Mouse (Mus musculus): ENCODE data around the gene A930033H14Rik. TPM values are rescaled to one million over a fixed set of nuclear protein-coding genes. Genes with fewer than 3 reads are reported as not detected.

The A930033H14Rik gene
- polyA plus RNA-seq, 1 experiment from 2014 or later = 1.3 TPM

DNA sequence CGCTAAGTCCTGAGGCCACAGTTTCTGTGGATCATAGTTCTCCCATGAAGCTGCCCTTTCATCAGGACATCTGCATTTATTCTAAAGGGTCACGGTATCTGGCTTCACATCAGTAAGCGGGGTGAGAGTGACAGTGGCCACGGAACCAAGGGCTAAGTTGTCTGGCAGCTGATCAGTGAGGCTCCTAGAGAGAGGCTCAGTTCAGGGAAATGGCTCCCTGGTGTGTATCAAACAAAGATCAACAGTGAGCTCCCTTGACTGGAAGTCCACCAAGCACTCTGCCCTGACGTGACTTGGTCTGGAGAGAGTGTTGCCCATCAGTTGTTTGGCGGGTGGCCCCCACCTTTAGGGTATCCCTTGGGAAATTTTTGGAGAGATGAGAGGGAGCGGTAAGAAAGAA, 11.4 kb upstream of the A930033H14Rik start:
- H3K9ac ChIP-seq = no peak overlapping the region
- no peak overlapping the region for H3K4me2 ChIP-seq
- H3K4me3 ChIP-seq = no peak overlapping the region
- 64% methylated on average over 7 of the region's 7 CpGs for WGBS
- peaks cover 4% of the 10 kb centered on the region; the same call in 1 of the 2 replicates for H3K4me1 ChIP-seq (replicated peaks)
- H3K27me3 ChIP-seq = no peaks in the 10 kb centered on the region
- 0 out of 2 replicates have a peak, but pooled peaks cover 1% of the 10 kb centered on the region for H3K36me3 ChIP-seq
- no peak overlapping the region for H3K27ac ChIP-seq (replicated peaks)
- ATAC-seq (ENCODE audit: low read depth) = no peak
- H3K9me3 ChIP-seq = no peaks in the 10 kb centered on the region

DNA sequence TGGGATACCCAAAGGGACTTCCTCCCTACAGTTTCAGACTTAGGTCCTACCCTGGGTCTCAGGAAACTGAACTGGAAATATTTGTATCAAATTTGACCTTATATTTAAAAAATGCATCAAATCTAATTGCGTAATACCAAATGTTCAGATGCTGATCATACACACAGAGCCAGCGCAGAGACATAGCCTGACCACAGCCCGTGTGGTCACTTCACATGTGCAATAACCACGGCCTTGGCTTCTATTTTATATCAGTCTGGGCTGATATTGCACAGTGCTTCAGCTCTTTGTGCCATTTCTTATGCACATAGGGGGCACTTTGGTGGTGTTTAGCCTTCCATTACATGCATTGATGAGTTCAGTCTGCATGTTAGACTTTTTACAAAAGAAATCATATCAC, 10.3 kb upstream of the A930033H14Rik start:
- Histone ChIP-seq H3K27me3 (no peaks in the 10 kb centered on the region), H3K27ac (replicated peaks) (no peak overlapping the region), H3K4me2 (no peak overlapping the region), H3K9ac (no peak overlapping the region), H3K4me3 (no peak overlapping the region), H3K9me3 (no peaks in the 10 kb centered on the region), H3K4me1 (replicated peaks) (peaks cover 4% of the 10 kb centered on the region; the same call in 1 of the 2 replicates), H3K36me3 (0 out of 2 replicates have a peak, but pooled peaks cover 11% of the 10 kb centered on the region)
- 94% methylated on average over 4 of the region's 4 CpGs for WGBS
- ATAC-seq (ENCODE audit: low read depth) = no peak

DNA sequence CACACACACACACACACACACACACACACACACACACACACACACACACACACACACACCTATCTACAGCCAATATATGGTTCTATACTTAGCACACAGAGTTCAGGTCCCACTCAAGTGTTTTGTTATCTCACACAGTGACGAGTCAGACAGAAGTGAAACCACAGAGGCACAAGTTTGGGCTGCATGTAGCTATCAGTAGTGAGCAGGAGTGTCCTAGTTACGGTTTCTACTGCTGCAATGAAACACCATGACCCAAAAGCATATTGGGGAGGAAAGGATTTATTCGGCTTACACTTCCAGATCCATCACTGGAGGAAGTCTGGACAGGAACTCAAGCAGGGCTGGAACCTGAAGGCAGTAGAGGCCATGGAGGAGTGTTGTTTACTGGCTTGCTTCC, 9.1 kb upstream of the A930033H14Rik start:
- H3K27ac ChIP-seq (replicated peaks) = no peak overlapping the region
- no peak for ATAC-seq (ENCODE audit: low read depth)
- 87% methylated on average over 3 of the region's 3 CpGs for WGBS

DNA sequence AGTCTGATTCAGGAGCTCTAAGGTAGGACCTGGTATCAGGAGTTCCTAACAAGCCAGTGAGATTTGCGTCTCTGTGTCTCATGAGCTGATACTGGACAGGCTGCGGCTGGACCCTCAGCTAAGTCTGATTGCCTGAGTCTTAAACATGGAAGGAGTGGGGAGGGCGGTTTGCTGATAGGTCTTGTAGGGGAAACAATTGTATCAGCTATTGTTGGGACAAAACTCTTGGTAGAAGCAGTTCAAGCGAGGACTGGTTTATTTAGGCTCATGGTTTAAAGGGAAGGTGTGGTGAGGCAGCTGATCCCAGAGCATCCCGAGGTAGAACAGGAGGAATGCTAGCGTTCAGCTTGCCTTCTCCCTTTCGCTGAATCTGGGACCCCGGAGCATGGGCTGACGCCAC, 8.2 kb upstream of the A930033H14Rik start:
- no peak for ATAC-seq (ENCODE audit: low read depth)
- peaks cover 4% of the 10 kb centered on the region; the same call in 1 of the 2 replicates for H3K4me1 ChIP-seq (replicated peaks)
- H3K4me2 ChIP-seq = no peak overlapping the region
- no peaks in the 10 kb centered on the region for H3K9me3 ChIP-seq
- H3K27ac ChIP-seq (replicated peaks) = no peak overlapping the region
- 96% methylated on average over 9 of the region's 9 CpGs for WGBS
- no peak overlapping the region for H3K9ac ChIP-seq
- H3K36me3 ChIP-seq = peaks cover 24% of the 10 kb centered on the region
- no peaks in the 10 kb centered on the region for H3K27me3 ChIP-seq
- no peak overlapping the region for H3K4me3 ChIP-seq

More for the DNA sequence above, 9.1 kb upstream of the A930033H14Rik start:
- Histone ChIP-seq H3K36me3 (peaks cover 18% of the 10 kb centered on the region; the same call in 1 of the 2 replicates), H3K9ac (no peak overlapping the region), H3K9me3 (no peaks in the 10 kb centered on the region), H3K4me1 (replicated peaks) (peaks cover 4% of the 10 kb centered on the region; the same call in 1 of the 2 replicates), H3K4me2 (no peak overlapping the region), H3K4me3 (no peak overlapping the region), H3K27me3 (no peaks in the 10 kb centered on the region)

DNA sequence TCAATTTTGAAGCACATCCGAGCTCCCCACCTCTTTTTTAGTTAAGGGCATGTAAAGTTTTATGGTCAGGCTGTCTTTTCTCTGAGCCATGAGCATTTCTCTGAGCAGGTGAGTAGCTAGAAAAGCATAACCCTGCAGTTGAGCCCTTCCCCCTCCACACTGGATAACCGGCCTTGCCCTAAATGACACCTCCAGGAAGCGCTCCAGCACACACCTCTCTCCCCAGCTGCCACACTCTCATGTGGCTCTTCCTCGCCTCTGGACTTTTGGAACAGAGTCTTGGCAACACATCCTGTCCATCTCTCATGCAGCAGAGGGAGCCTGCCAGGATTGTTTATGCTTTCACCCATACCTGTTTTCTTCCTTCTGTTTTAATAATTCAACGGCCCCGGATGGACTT, 7.4 kb upstream of the A930033H14Rik start:
- no peak overlapping the region for H3K9ac ChIP-seq
- H3K4me2 ChIP-seq = no peak overlapping the region
- ATAC-seq (ENCODE audit: low read depth) = no peak
- no peaks in the 10 kb centered on the region for H3K27me3 ChIP-seq
- 86% methylated on average over 6 of the region's 6 CpGs for WGBS
- H3K27ac ChIP-seq (replicated peaks) = no peak overlapping the region
- H3K9me3 ChIP-seq = no peaks in the 10 kb centered on the region
- peaks cover 24% of the 10 kb centered on the region for H3K36me3 ChIP-seq
- H3K4me3 ChIP-seq = no peak overlapping the region
- H3K4me1 ChIP-seq (replicated peaks) = peaks cover 4% of the 10 kb centered on the region; the same call in 1 of the 2 replicates

DNA sequence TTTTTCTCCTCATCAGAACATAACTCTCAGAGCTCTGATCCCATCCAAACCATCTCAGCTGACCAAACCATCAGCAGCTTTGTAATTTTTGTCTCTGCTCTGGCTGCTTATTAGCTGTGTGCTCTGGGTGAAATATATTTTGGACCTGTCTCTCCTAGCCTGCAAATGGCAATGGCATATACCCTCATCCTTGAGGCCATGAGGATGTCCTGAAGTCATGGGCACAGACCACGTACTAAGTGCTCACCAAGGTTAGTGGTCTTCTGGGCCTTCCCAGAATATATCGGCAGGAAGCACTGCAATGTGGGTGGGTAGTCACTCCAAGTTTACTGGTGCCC, 6.4 kb upstream of the A930033H14Rik start:
- Histone ChIP-seq H3K4me2 (no peak overlapping the region), H3K4me1 (replicated peaks) (peaks cover 5% of the 10 kb centered on the region), H3K4me3 (no peak overlapping the region), H3K27ac (replicated peaks) (no peak overlapping the region), H3K27me3 (no peaks in the 10 kb centered on the region), H3K36me3 (peaks cover 24% of the 10 kb centered on the region), H3K9ac (no peak overlapping the region), H3K9me3 (no peaks in the 10 kb centered on the region)
- no peak for ATAC-seq (ENCODE audit: low read depth)
- 95% methylated on average over 2 of the region's 2 CpGs for WGBS

DNA sequence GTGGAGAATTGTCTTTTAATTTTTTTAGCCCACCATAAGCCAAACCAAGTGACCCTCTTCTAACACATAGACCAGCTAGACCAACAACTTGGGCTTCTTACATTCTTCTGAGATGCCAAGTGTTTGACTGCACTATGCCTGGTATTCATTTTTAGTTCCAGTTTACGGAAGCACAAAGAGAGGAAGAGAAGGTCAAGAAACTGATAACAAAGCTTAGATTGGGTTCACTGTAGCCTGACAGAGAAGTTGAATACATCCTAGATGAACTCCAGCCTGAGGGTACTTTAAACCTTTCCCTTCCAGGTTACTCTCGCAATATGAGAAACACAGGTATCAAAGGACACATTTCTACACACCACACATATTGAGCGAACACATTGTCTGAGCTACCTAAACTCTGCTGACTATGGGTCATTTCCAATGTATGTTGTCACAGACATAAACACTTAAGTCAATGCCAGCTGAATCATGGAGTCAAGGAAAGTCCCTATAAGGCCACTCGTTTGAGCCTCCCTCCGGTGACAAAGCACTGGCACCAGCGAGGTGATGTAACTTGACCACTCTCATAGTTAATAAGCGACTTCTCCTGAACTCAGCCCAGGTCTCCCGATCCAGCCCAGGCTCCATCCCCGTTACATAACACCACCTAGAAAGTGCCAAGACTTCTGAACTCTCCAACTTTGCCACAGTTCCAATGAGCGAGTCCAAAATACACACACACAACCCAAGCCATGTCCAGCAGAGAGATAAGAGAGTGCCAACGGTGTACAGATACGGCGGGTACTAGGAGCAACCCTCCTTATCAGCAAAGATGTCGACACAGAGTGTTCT, 5.8 kb upstream of the A930033H14Rik start:
- Histone ChIP-seq H3K9me3 (no peaks in the 10 kb centered on the region), H3K36me3 (peaks cover 24% of the 10 kb centered on the region), H3K4me2 (no peak overlapping the region), H3K27ac (replicated peaks) (no peak overlapping the region), H3K4me1 (replicated peaks) (peaks cover 9% of the 10 kb centered on the region), H3K27me3 (no peaks in the 10 kb centered on the region), H3K9ac (no peak overlapping the region), H3K4me3 (no peak overlapping the region)
- WGBS = 92% methylated on average over 14 of the region's 14 CpGs
- no peak for ATAC-seq (ENCODE audit: low read depth)

DNA sequence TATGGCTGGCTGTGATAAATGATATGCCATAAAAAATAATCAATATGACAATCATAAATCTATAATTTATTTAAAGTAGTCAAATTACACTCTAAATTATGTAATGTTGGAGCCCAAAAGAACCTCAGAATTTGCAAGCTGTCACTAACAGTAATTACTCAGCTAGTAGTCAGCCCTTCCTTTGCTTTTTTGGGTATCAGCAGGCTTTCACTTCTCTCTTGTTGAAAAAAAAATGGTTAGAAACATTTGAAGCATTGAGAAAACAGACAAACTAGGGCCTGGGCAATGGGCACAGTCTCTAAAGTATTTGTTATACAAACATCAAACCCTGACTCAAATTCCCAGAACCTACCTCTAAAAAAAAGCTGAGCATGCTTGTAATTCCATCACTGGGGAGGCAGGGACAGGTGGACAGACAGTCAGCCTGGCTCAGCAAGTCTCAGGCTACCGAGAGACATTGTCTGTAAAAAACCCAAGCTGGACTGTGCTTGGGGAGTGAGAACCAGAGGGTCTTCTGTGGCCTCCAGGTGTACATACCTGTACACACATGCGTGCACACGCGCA, 4.3 kb upstream of the A930033H14Rik start:
- peaks cover 24% of the 10 kb centered on the region for H3K36me3 ChIP-seq
- no peak for ATAC-seq (ENCODE audit: low read depth)
- no peak overlapping the region for H3K4me3 ChIP-seq
- 94% methylated on average over 4 of the region's 4 CpGs for WGBS
- H3K9ac ChIP-seq = no peak overlapping the region
- H3K27me3 ChIP-seq = no peaks in the 10 kb centered on the region
- peaks cover 12% of the 10 kb centered on the region for H3K4me1 ChIP-seq (replicated peaks)
- no peak overlapping the region for H3K27ac ChIP-seq (replicated peaks)
- no peak overlapping the region for H3K4me2 ChIP-seq
- no peaks in the 10 kb centered on the region for H3K9me3 ChIP-seq

DNA sequence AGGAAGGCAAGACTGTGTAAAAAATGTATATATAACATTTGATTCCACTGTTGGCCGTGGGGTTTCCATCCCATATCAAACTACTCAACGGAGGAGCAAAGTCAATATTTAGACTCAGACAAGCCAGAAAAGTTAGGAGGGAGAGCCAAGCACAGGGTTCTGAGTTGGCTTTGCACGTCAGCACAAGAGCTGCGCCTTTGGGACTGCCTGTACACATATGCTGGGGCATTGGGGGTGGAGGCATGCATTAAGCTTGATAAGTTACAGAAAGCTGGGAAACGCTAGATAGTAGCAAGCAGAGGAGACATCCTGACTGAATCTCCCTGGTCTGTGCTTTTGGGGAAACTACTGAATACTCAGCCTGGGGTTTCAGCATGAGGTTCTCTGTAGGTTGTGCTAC, 1.1 kb upstream of the A930033H14Rik start:
- no peak overlapping the region for H3K27ac ChIP-seq (replicated peaks)
- H3K9ac ChIP-seq = peak overlapping the region; percentile 96
- H3K4me3 ChIP-seq = peak overlapping the region; percentile 76
- H3K27me3 ChIP-seq = no peaks in the 10 kb centered on the region
- 39% methylated on average over 5 of the region's 5 CpGs for WGBS
- ATAC-seq (ENCODE audit: low read depth) = no peak
- peaks cover 24% of the 10 kb centered on the region for H3K4me1 ChIP-seq (replicated peaks)
- peak overlapping the region; percentile 89 for H3K4me2 ChIP-seq
- H3K36me3 ChIP-seq = peaks cover 20% of the 10 kb centered on the region
- no peaks in the 10 kb centered on the region for H3K9me3 ChIP-seq

DNA sequence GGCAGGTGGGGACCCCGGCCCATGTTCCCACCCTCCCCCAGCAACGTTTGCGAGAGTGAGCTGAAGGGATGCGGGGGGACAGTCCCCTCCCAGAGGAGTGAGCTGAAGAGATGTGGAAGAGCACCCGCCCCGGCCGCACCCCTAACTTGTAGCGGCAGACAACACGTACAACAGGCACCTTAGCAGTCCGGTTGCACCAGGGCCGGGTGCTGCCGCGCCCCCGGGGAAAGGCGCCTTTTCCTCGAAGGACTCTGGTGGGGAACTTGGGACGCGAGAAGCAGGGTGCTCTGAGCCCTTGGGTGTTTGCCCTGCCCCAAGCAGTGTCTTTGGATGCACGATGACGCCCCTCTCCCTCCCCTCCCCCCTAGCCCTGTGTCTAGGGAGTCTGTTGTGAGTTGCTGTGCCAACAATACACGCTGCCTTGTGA, 566 bp upstream of the A930033H14Rik start:
- WGBS = 0% methylated on average over 21 of the region's 21 CpGs
- ATAC-seq (ENCODE audit: low read depth) = peak; percentile 70
- no peaks in the 10 kb centered on the region for H3K9me3 ChIP-seq
- H3K9ac ChIP-seq = peak overlapping the region; percentile 96
- peak overlapping the region; percentile 89 for H3K4me2 ChIP-seq
- peak overlapping the region; percentile 76 for H3K4me3 ChIP-seq
- H3K27ac ChIP-seq (replicated peaks) = peak overlapping the region; percentile 98
- H3K27me3 ChIP-seq = no peaks in the 10 kb centered on the region
- peaks cover 15% of the 10 kb centered on the region for H3K36me3 ChIP-seq
- H3K4me1 ChIP-seq (replicated peaks) = peaks cover 24% of the 10 kb centered on the region

DNA sequence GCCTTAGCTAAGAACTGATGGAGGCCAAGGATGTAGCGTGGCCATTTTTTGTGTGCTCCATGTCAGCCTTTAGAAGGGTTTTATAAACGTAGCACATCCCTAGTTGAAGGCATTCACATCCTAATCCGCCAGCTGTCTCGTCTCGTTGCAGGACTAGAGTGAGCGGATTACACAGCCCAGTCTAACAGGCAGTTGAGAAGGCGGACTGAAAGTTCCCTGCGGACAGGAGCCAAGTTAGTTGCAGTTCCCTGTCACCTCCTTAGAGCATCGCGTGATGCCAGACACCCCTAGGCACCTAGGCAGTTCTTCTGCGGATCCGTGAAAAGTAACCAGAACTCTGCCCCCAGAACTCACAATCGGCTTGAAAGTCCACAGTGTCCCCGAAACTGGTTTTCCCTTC, 922 bp downstream of the A930033H14Rik start:
- H3K4me1 ChIP-seq (replicated peaks) = peaks cover 24% of the 10 kb centered on the region
- peak; percentile 3; the same call in 1 of the 2 replicates for ATAC-seq (ENCODE audit: low read depth)
- peak overlapping the region; percentile 96 for H3K9ac ChIP-seq
- WGBS = 7% methylated on average over 14 of the region's 14 CpGs
- H3K27me3 ChIP-seq = no peaks in the 10 kb centered on the region
- H3K9me3 ChIP-seq = no peaks in the 10 kb centered on the region
- peak overlapping the region; percentile 76 for H3K4me3 ChIP-seq
- H3K36me3 ChIP-seq = peaks cover 6% of the 10 kb centered on the region
- H3K4me2 ChIP-seq = peak overlapping the region; percentile 89
- peak overlapping the region; percentile 98 for H3K27ac ChIP-seq (replicated peaks)

DNA sequence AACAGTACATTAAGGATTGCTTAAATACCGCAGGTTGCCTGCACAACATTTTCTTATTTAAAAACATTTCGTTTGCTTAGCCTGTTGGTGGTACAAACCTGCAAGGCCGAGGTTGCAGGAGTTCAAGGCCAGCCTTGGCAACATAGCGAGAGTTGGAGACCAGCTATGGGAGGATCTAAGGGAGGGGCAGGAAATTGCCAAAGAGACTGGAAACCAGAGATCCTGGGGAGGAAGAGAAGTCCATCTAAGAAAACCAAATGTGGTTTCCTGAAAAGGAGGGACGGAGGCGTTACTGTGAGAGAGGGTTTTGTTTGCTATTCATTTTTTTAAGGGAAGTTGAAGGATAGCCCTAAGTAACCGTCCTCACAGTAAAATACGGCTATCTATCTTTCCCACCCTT, 1.3 kb downstream of the A930033H14Rik start:
- Histone ChIP-seq H3K27me3 (no peaks in the 10 kb centered on the region), H3K36me3 (peaks cover 4% of the 10 kb centered on the region), H3K9ac (peak overlapping the region; percentile 96), H3K27ac (replicated peaks) (peak overlapping the region; percentile 98), H3K4me2 (peak overlapping the region; percentile 89), H3K4me3 (peak overlapping the region; percentile 76), H3K4me1 (replicated peaks) (peaks cover 24% of the 10 kb centered on the region), H3K9me3 (no peaks in the 10 kb centered on the region)
- no peak for ATAC-seq (ENCODE audit: low read depth)
- WGBS = 65% methylated on average over 8 of the region's 8 CpGs

All from neural tube, embryonic 13.5 days (tissue).